Mouse (Mus musculus): ENCODE results near the gene Rheb.
"Not testable (repeated sequence)": the region's sequence is repeated elsewhere in the genome, so short reads cannot be mapped to it uniquely, and the experiment has no call there.

Gene Rheb

DNA sequence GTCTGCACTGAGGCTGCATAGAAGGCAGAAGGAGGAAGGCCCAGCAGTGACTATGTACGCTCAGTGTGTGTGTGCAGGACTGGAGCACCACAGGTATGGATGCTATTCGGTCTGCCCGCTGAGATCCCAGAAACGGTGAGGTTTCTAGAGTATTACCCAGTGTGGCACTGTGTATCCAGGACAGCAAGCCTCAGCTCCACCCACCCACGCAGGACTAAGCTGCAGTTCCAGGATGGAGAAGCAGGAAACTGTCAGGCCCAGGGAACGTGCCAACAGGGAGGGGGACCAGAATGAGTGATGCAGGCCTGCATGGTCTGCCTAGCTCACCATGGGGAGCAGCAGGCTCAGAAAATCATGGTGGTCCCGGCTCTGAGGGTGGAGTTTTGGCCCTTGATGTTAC, 49.5 kb downstream of the Rheb start:
- no peak for DNase-seq (ENCODE audit: low read depth, low spot score)

DNA sequence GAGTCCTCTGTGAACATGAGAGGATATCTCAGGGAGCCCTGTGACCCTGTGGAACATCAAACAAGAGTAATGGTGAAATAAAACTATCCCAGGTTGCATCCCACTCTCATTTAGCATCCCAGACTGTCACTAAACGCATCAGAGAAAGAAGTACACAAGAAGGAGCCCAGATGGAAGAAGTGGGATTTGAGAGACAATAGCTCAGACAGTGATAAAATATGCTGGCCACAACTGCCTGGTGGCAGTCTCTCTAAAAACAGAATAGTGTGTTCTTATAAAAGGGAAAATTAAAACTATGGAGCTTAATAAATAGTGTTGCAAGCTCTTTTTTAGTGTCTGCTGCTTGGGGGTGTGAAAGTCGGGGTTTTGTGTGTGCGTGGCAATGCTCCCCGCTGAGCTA, 59.5 kb downstream of the Rheb start:
- DNase-seq (ENCODE audit: low read depth, low spot score): no peak

DNA sequence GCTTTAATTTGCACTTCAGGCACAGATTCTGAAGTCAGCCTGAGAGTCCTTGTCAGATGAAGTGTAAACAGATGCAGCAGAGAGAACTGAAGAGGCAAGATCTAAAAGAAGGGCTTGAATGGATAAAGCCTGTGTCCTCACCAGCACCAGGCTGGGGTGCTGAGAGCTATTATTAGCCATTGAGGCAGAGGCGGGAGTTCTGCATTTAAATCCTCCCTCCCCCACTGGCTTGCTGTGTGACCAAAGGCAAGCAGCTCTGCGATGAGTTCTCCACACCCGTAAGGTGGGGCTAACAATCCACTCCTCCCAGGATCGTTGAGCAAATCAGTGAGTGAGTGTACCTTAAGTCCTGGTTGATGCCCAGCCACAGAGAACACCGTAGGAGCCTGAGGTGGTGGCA, 61.4 kb downstream of the Rheb start:
- DNase-seq (ENCODE audit: low read depth, low spot score): no peak

DNA sequence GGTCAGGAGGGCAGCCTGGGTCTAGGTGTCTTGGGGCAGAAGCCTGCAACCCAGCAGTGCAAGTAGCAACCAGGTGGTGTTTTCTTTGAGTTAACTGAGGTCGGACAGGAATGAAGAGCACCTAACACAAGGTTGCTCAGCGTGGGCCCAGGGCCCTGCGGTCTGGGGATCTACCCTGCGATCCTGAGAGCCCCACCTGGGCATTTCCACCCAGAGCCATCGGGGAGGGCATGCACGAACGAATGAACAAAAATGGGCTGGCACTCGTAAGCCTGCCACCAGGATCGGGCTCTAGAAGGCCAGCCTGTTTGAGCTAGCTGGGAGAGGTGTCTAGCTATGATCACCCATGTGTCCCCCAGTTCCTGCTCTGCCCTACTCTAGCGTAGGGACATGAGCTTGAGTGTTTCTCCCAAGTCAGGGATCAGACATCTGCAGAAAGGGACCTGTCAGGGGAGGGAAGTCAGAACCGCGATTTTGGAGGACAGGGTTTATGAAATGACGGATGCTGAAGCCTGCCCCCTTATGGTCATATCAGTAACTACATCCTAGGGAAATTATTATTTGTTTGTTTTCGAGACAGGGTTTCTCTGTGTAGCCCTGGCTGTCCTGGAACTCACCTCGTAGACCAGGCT, 62.4 kb downstream of the Rheb start:
- DNase-seq (ENCODE audit: low read depth, low spot score): peak; percentile 25

DNA sequence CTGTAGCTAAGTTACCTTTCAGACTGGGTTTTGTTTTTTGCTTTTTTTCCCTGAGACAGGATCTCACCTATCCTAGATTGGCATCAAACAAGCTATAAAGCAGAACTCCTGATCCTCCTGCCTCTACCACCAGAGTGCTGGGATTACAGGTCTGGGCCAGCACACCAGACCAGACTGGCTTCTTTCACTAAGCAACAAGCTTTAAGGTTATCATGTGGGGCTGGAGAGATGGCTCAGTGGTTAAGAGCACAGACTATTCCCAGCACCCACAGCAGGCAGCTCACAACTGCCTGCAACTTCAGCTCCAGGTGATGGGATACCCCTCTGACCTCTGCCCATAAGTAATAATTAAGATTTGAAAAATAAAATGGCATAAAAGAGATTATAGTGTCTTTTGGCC, 63.1 kb downstream of the Rheb start:
- no peak for DNase-seq (ENCODE audit: low read depth, low spot score)

DNA sequence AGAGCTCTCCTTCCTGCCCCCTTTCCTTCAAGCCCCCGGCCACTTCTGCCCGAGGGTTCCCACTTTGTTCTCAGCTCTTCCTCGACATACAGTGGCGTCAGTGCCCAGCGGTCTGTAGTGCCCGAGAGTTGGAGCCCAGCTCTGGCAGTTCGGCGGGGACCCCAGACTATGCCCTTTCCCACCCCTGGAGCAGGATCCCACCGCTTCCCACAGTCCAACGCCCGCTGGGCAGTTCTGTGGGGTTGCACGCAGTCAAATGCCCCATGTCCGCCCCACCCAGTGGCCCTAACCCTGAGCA, 63.6 kb downstream of the Rheb start:
- DNase-seq (ENCODE audit: low read depth, low spot score): no peak

DNA sequence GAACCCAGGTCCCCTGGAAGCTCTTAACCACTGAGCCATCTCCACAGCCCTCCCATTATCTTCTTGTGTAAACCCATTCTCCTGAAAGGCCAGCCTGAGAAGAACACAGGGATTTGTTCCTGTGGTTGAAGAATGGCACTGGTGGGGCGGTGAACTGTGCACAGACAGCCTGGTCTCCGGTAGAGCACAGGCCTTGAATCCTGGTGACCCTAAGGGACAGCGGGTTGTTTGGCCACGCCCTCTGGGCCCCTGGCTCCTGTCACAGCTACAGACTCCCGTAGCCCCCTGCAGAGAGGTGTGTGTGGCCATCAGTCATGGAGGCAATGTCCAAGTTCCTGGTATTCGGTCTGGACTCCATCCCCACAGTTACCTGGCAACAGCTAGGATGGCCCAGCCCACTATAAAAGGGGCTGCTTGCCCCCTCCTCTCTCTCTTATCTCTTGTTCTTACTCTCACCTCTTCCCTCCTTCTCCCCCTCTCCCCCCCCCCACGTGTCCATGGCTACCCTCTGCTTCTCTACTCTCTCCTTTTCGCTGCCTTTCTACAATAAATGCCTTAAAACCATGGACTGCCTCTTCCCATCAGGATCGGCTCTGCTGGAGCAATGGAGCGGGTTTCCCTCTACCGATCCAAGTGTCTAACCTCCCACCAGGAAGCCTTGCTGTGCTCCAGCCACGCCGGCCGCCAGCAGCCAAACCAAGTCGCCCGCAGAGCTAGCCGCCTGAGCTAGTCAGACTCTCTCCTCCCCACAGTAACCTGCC, 64.2 kb downstream of the Rheb start:
- no peak for DNase-seq (ENCODE audit: low read depth, low spot score)

DNA sequence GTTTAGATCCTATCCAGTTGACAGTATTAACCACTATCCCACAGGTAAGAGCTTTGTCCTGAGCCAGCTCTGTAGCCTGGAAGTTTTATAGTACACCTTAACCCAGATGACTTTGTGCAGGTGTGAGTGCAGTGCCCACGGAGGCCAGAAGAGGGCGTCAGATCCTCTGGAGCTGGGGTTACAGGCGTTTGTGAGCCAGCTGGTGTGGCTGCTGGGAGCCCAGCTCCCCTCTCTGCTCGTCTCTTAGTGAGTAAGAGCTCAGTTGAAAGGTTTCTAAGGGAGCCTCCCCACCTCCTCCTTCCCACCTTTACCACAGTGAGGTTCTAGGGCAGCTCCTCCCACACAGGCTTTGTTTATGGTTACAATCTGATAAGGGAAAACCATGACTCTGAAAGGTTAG, 65.7 kb downstream of the Rheb start:
- no peak for DNase-seq (ENCODE audit: low read depth, low spot score)

DNA sequence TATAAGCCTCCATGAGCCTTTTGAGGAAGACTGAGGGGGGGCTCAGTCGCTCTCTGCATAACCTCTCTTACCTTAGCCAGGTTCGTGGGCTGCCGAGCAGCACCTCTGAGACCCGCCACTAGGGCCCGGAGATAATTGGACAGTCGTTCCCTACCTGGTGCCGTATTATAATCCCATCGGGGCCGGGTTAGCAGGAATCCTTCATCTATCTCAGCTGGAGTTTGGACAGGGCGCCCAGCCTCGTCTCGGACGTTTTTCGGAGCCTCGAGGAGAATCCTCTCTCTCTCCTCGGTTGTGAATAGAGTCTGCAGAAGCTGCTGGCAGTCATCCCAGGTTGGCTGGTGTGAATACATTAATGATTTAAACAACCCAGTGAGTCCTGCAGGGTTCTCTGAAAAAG, 67.9 kb downstream of the Rheb start:
- not testable (repeated sequence) for DNase-seq (ENCODE audit: low read depth, low spot score)

DNA sequence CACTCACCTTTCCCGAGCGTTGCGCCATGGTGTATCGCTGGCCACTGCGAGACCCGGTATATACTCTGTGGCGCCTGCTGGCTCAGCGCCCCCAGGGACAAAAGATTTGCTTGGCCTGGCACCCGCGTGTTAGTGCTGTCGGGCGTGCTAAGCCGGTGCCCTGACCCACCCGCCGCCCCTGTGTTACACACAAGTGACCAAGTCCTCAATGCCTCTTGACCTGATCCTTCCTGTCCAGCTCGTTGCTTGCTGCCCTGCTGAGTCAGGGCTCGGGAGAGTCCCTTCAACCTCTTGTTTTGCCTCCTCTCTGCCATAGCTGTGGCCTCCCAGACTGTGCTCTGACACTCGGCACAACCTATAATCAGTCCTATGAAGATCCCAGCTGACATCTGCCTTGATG, 84.6 kb downstream of the Rheb start, which contains the start of gene Crygn:
Crygn (minus strand) TSS at position 193 of the 400 bp plus-strand sequence.
- no peak for DNase-seq (ENCODE audit: low read depth, low spot score)

DNA sequence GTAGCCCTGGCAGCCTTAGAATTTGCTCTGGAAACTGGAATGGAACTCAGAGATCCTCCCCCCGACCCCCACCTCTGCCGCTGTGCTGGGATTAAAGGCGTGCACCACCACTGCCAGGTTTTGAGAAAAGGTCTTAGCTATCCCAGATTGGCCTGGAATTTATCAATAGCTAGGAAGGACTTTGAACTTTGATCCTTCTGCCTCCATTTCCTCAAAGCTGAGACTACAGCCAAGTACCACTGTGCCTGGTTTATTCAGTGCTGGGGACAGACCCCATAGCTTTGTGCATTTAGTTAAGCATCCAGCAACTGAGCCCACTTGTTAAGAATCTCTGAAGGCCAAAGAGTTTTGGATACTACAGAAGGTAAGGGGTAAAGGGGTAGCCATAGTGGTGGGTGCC, 85.5 kb downstream of the Rheb start:
- no peak for DNase-seq (ENCODE audit: low read depth, low spot score)

Data from skeletal muscle tissue, adult 2 months (tissue).